Mouse (Mus musculus) 3T3-L1 (cell line): Measurements from ENCODE around the gene Capn11.
A peak's percentile ranks its signal among the peaks of the same experiment; 100 is the strongest.
"Not testable (repeated sequence)": the region's sequence is repeated elsewhere in the genome, so short reads cannot be mapped to it uniquely, and the experiment has no call there.

ENCODE experiments used
- DNase-seq: peaks from one replicate; pipeline ENCODE4 v3.0.0-alpha.2; 2015; ENCODE audit warnings: low read depth, low spot score

The Capn11 gene

GRCm38 (mm10) chr17:45628885-45629855 lies 30.0 kb downstream of the Capn11 start:
- DNase-seq = no peak

GRCm38 (mm10) chr17:45628160-45628559 lies 31.0 kb downstream of the Capn11 start:
- peak; percentile 31 for DNase-seq

GRCm38 (mm10) chr17:45626577-45627134 lies 32.5 kb downstream of the Capn11 start:
- DNase-seq = peak; percentile 94

GRCm38 (mm10) chr17:45623425-45623824 lies 35.7 kb downstream of the Capn11 start:
- DNase-seq = not testable (repeated sequence)

GRCm38 (mm10) chr17:45619386-45620256 lies 39.5 kb downstream of the Capn11 start:
- DNase-seq = no peak

- no peak for DNase-seq
Observed at GRCm38 (mm10) chr17:45618941-45619385, 40.2 kb downstream of the Capn11 start.

GRCm38 (mm10) chr17:45617655-45618054 lies 41.5 kb downstream of the Capn11 start:
- no peak for DNase-seq

- no peak for DNase-seq
Observed at GRCm38 (mm10) chr17:45616679-45617078, 42.4 kb downstream of the Capn11 start.

- peak; percentile 87 for DNase-seq
Observed at GRCm38 (mm10) chr17:45616046-45616650, 43.0 kb downstream of the Capn11 start.

GRCm38 (mm10) chr17:45612921-45613320 lies 46.2 kb downstream of the Capn11 start:
- no peak for DNase-seq

- no peak for DNase-seq
Observed at GRCm38 (mm10) chr17:45612008-45612407, 47.1 kb downstream of the Capn11 start.

GRCm38 (mm10) chr17:45610144-45610866 lies 48.8 kb downstream of the Capn11 start:
- peak; percentile 65 for DNase-seq

GRCm38 (mm10) chr17:45608396-45608795 lies 50.7 kb downstream of the Capn11 start:
- no peak for DNase-seq

GRCm38 (mm10) chr17:45606992-45607879 lies 51.9 kb downstream of the Capn11 start:
- DNase-seq = no peak

- no peak for DNase-seq
Observed at GRCm38 (mm10) chr17:45602984-45603383, 56.1 kb downstream of the Capn11 start.

GRCm38 (mm10) chr17:45601877-45602304 lies 57.2 kb downstream of the Capn11 start, which contains the start of gene Mymx:
TSS of gene Mymx (minus strand) at chr17:45602102.
- DNase-seq = no peak

GRCm38 (mm10) chr17:45601325-45601724 lies 57.8 kb downstream of the Capn11 start:
- no peak for DNase-seq

- no peak for DNase-seq
Observed at GRCm38 (mm10) chr17:45600267-45600666, 58.9 kb downstream of the Capn11 start.

- DNase-seq = no peak
Observed at GRCm38 (mm10) chr17:45599446-45600242, 59.5 kb downstream of the Capn11 start, which contains the start of gene Slc29a1. TSS of gene Slc29a1 (minus strand) at chr17:45599606.
